Mouse (Mus musculus) cerebellum, adult 2 months (tissue): Measurements from ENCODE around the gene Tspan12. TPM values are rescaled to one million over a fixed set of nuclear protein-coding genes. Genes with fewer than 3 reads are reported as not detected.
"Not testable (repeated sequence)": the region's sequence is repeated elsewhere in the genome, so short reads cannot be mapped to it uniquely, and the experiment has no call there.

Experiments
- DNase-seq, 2 experiments: peaks; one replicate each; pipeline ENCODE4 v3.0.0; 2021
- H3K27ac ChIP-seq: fragments of 200-500 bp; 2 replicates; pipeline ENCODE4 v1.5.1; 2012; ENCODE audit warnings: low read length, control low read depth, inconsistent platforms; ENCODE audit not compliant: insufficient read depth
- H3K27me3 ChIP-seq: fragments of 200-500 bp; 2 replicates; pipeline ENCODE4 v1.6.1; 2012; ENCODE audit warnings: inconsistent platforms, mild to moderate bottlenecking, low read length, moderate library complexity; ENCODE audit not compliant: control insufficient read depth, insufficient read depth
- H3K4me1 ChIP-seq: fragments of 200-500 bp; 2 replicates; pipeline ENCODE4 v1.6.1; 2011; ENCODE audit warnings: low read length; ENCODE audit not compliant: control insufficient read depth, insufficient read depth
- H3K4me3 ChIP-seq: fragments of 200-500 bp; replicated peaks from 2 replicates; pipeline ENCODE3; 2011; ENCODE audit warnings: mild to moderate bottlenecking, low read depth, low read length, control low read depth; ENCODE audit not compliant: insufficient read depth
- CTCF ChIP-seq: fragments of 200-500 bp; IDR thresholded peaks from 2 replicates; pipeline ENCODE4 v1.5.1; 2011; ENCODE audit warnings: low read depth, mild to moderate bottlenecking, control low read depth, low read length, moderate library complexity, borderline replicate concordance; ENCODE audit not compliant: insufficient read depth
- POLR2A ChIP-seq: fragments of 200-500 bp; IDR thresholded peaks from 2 replicates; pipeline ENCODE4 v1.6.1; 2011; ENCODE audit warnings: low read length, control low read depth, borderline replicate concordance; ENCODE audit not compliant: insufficient read depth
- WGBS: fragments of 180-500 bp; shearing (Covaris S2); methylation state at CpG from one replicate; pipeline ENCODE4 v1.1.7; 2018; 5-methylcytosine and 5-hydroxymethylcytosine counted together
- polyA plus RNA-seq: library from polyadenylated mRNA; depleted of rRNA; stranded (reverse); fragments of >200 nt; gene quantifications from 2 replicates; pipeline ENCODE4 v1.2.3, GENCODE M21; 2012; rRNA removed

The Tspan12 gene
- 17.2 and 17.8 TPM in 2 replicates for polyA plus RNA-seq

- Histone ChIP-seq H3K27ac (no peak within 1 kb of the TSS), H3K4me1 (no peaks in the 10 kb centered on the region), H3K27me3 (no peaks in the 10 kb centered on the region), H3K4me3 (peak within 1 kb of the TSS; percentile 65)
- DNase-seq: no peak
- no peak for TF ChIP-seq POLR2A
- TF ChIP-seq CTCF: no peak
- WGBS: 3% methylated on average over 13 of the region's 13 CpGs
Measured at GRCm38 (mm10) chr6:21852344-21852785, at the start of gene Tspan12. Gene Tspan12 (minus strand): TSS chr6:21852515.

- Histone ChIP-seq H3K27me3 (no peaks in the 10 kb centered on the region), H3K4me3 (no peak overlapping the region), H3K4me1 (no peaks in the 10 kb centered on the region), H3K27ac (no peak overlapping the region)
- WGBS: 25% methylated on average over 7 of the region's 7 CpGs
- DNase-seq: peak; percentile 11 to 44
- no peak for TF ChIP-seq CTCF
- TF ChIP-seq POLR2A: no peak
Measured at GRCm38 (mm10) chr6:21894451-21894850, 42.1 kb upstream of the Tspan12 start.

GRCm38 (mm10) chr6:21889101-21889500, 36.8 kb upstream of the Tspan12 start:
- TF ChIP-seq CTCF (no peak), POLR2A (no peak)
- WGBS: 74% methylated on average over 2 of the region's 2 CpGs
- Histone ChIP-seq H3K4me3 (no peak overlapping the region), H3K27me3 (no peaks in the 10 kb centered on the region), H3K27ac (no peak overlapping the region), H3K4me1 (no peaks in the 10 kb centered on the region)
- DNase-seq: no peak

DNA sequence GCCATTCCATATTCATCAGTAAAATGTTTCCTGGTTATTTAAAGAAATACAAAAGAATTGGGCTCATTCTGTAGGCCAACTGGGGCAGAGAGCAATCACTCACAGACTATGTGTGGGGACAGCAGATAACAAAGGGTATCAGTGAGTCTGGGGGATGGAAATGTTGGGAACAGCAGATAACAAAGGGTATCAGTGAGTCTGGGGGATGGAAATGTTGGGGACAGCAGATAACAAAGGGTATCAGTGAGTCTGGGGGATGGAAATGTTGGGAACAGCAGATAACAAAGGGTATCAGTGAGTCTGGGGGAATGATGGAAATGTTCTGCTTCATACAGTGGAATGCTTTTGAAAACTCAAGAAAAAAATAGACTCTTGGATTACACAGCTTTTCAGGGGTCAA, 35.7 kb upstream of the Tspan12 start:
- not testable (repeated sequence) for H3K4me3 ChIP-seq, DNase-seq, H3K27me3 ChIP-seq, H3K27ac ChIP-seq, H3K4me1 ChIP-seq

- no peak for DNase-seq
- no peaks in the 10 kb centered on the region for H3K27me3 ChIP-seq
- no peaks in the 10 kb centered on the region for H3K4me1 ChIP-seq
- H3K27ac ChIP-seq: no peak overlapping the region
- H3K4me3 ChIP-seq: no peak overlapping the region
- WGBS: 79% methylated on average over 6 of the region's 6 CpGs
- TF ChIP-seq POLR2A: no peak
- no peak for TF ChIP-seq CTCF
Measured at GRCm38 (mm10) chr6:21879496-21879895, 27.2 kb upstream of the Tspan12 start.

DNA sequence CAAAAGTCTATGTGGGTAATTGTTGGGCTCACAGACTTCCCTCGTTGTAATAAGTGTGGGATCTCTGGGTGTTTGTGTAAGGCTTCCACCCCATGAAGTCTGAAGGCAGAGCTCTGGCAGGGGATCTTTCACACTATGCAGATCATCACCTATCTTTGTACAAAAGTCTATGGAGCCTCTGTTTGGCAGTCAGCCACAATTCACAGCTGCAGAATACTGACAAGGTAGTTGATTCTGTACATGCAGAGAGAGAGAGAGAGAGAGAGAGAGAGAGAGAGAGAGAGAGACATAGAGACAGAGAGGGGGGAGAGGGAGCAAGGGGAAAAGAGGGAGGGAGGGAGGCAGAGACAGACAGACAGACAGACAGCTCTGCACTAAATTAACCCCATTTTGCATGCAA, 15.0 kb upstream of the Tspan12 start:
- 30% methylated on average over 1 of the region's 1 CpGs for WGBS
- no peak overlapping the region for H3K27ac ChIP-seq
- H3K4me1 ChIP-seq: no peaks in the 10 kb centered on the region

GRCm38 (mm10) chr6:21864179-21864578, 11.9 kb upstream of the Tspan12 start:
- no peak for DNase-seq
- H3K27ac ChIP-seq: no peak overlapping the region
- H3K4me1 ChIP-seq: no peaks in the 10 kb centered on the region
- TF ChIP-seq CTCF (no peak), POLR2A (no peak)
- no peaks in the 10 kb centered on the region for H3K27me3 ChIP-seq
- H3K4me3 ChIP-seq: no peak overlapping the region
- WGBS: 60% methylated on average over 8 of the region's 8 CpGs

More for the DNA sequence above, 15.0 kb upstream of the Tspan12 start:
- TF ChIP-seq CTCF: no peak
- TF ChIP-seq POLR2A: no peak
- Histone ChIP-seq H3K27me3 (no peaks in the 10 kb centered on the region), H3K4me3 (no peak overlapping the region)
- DNase-seq: no peak

DNA sequence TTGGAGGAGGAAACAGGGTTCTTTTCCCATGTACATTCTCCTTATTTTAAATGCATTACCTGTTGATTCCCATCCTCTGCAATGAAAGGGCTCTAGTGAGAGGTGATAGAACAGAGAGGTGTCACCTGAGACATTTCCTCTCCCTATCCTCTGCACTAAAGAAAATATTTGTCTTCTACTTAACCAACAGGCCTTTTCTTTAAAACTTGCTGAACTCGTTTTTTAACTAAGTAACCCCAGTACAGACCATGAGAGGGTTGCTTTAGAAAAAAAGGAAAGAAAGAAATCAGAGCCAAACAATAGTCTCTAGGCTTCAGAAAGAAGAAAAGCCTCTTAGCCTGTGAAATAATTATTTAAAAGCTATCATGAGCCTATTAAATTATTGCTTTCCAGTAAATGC, 11.2 kb upstream of the Tspan12 start:
- no peak for DNase-seq
- WGBS: 34% methylated on average over 1 of the region's 1 CpGs
- Histone ChIP-seq H3K27ac (no peak overlapping the region), H3K4me1 (no peaks in the 10 kb centered on the region), H3K27me3 (no peaks in the 10 kb centered on the region), H3K4me3 (no peak overlapping the region)
- TF ChIP-seq POLR2A (no peak), CTCF (no peak)

DNA sequence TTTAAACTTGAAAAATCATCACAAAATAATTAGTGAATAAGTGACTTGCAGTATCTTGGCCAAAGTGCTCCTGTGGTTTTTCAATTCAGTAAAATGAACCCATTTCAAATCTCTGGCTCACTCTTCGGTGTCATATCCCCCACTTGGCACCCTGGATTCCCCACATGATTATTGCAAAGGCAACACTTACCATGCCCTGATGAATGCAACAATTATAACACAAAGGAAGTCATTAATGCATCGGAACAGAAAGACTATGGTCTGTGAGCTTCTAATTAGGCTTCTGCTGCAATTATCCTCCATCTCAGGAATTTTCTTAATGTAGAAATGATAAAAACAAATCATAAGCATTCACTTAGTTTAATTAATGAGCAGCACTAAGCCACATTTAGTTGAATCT, 9.0 kb upstream of the Tspan12 start:
- H3K27ac ChIP-seq: no peak overlapping the region
- no peak for DNase-seq
- 43% methylated on average over 2 of the region's 2 CpGs for WGBS
- TF ChIP-seq POLR2A (no peak), CTCF (no peak)
- no peaks in the 10 kb centered on the region for H3K4me1 ChIP-seq
- no peaks in the 10 kb centered on the region; the same call in 1 of the 2 replicates for H3K27me3 ChIP-seq
- H3K4me3 ChIP-seq: no peak overlapping the region
